Mouse (Mus musculus) retina, postnatal 1 day (tissue): ENCODE data around the gene Col25a1.

ENCODE experiments used
- DNase-seq: peaks from one replicate; pipeline ENCODE4 v3.0.0-alpha.2; 2012

The Col25a1 gene

GRCm38 (mm10) chr3:130131201-130131600 is at the start of gene Col25a1:
Col25a1 (plus strand) TSS chr3:130131501.
- no peak for DNase-seq

GRCm38 (mm10) chr3:130083312-130083711 is 48.0 kb upstream of the Col25a1 start:
- no peak for DNase-seq

- DNase-seq = no peak
Observed at GRCm38 (mm10) chr3:130086372-130087080, 44.8 kb upstream of the Col25a1 start.

GRCm38 (mm10) chr3:130087466-130087865 is 43.8 kb upstream of the Col25a1 start:
- no peak for DNase-seq

- DNase-seq = no peak
Observed at GRCm38 (mm10) chr3:130088654-130089053, 42.6 kb upstream of the Col25a1 start.

- no peak for DNase-seq
Observed at GRCm38 (mm10) chr3:130090460-130090859, 40.8 kb upstream of the Col25a1 start.

GRCm38 (mm10) chr3:130094125-130094704 is 37.1 kb upstream of the Col25a1 start:
- no peak for DNase-seq

- DNase-seq = peak; percentile 66
Observed at GRCm38 (mm10) chr3:130095160-130095781, 36.0 kb upstream of the Col25a1 start.

- peak; percentile 24 for DNase-seq
Observed at GRCm38 (mm10) chr3:130103486-130103885, 27.8 kb upstream of the Col25a1 start.

- no peak for DNase-seq
Observed at GRCm38 (mm10) chr3:130104471-130104870, 26.8 kb upstream of the Col25a1 start.

- DNase-seq = peak; percentile 27
Observed at GRCm38 (mm10) chr3:130116886-130117285, 14.4 kb upstream of the Col25a1 start.

GRCm38 (mm10) chr3:130127840-130128239 is 3.5 kb upstream of the Col25a1 start:
- no peak for DNase-seq

- DNase-seq = peak; percentile 31
Observed at GRCm38 (mm10) chr3:130128564-130128963, 2.7 kb upstream of the Col25a1 start.

- peak; percentile 32 for DNase-seq
Observed at GRCm38 (mm10) chr3:130129635-130130206, 1.6 kb upstream of the Col25a1 start.

GRCm38 (mm10) chr3:130137204-130137603 is 5.9 kb downstream of the Col25a1 start:
- no peak for DNase-seq

- peak; percentile 8 for DNase-seq
Observed at GRCm38 (mm10) chr3:130137640-130138039, 6.3 kb downstream of the Col25a1 start.

GRCm38 (mm10) chr3:130145874-130146273 is 14.6 kb downstream of the Col25a1 start:
- DNase-seq = peak; percentile 30

GRCm38 (mm10) chr3:130147827-130148226 is 16.5 kb downstream of the Col25a1 start:
- no peak for DNase-seq

GRCm38 (mm10) chr3:130149180-130149579 is 17.9 kb downstream of the Col25a1 start:
- DNase-seq = no peak

GRCm38 (mm10) chr3:130153117-130153516 is 21.8 kb downstream of the Col25a1 start:
- DNase-seq = no peak

GRCm38 (mm10) chr3:130157551-130157950 is 26.2 kb downstream of the Col25a1 start:
- DNase-seq = peak; percentile 71

GRCm38 (mm10) chr3:130159906-130160305 is 28.6 kb downstream of the Col25a1 start:
- no peak for DNase-seq

GRCm38 (mm10) chr3:130160902-130161301 is 29.6 kb downstream of the Col25a1 start:
- DNase-seq = no peak
